Mouse (Mus musculus) heart, postnatal 0 days (tissue): ENCODE measurements around the gene Sh2d1b2. TPM values are rescaled to one million over a fixed set of nuclear protein-coding genes. Genes with fewer than 3 reads are reported as not detected.
A peak's percentile ranks its signal among the peaks of the same experiment; 100 is the strongest.

Experiments
- ATAC-seq: fragments of 200-750 bp; cut with Nextera tagmentation; 2 replicates; pipeline ENCODE4 v1.8.0; 2017; ENCODE audit warnings: low read depth, moderate number of reproducible peaks, moderate library complexity; ENCODE audit not compliant: insufficient read depth
- DNase-seq: peaks from one replicate; pipeline ENCODE4 v3.0.0-alpha.2; 2016; ENCODE audit warnings: low spot score
- H3K27ac ChIP-seq: fragments of 300-500 bp; sonication (generic); 2 replicates; pipeline ENCODE4 v1.5.1; 2014; ENCODE audit warnings: low read depth, mild to moderate bottlenecking
- H3K27me3 ChIP-seq: fragments of 300-500 bp; sonication (generic); 2 replicates; pipeline ENCODE4 v1.6.1; 2014; ENCODE audit warnings: low read length, mixed read lengths; ENCODE audit not compliant: control insufficient read depth, insufficient read depth
- H3K36me3 ChIP-seq: fragments of 300-500 bp; sonication (generic); replicated peaks from 2 replicates; pipeline ENCODE4 v1.6.1; 2014; ENCODE audit warnings: low read length, mixed read lengths; ENCODE audit not compliant: control insufficient read depth, insufficient read depth
- H3K4me1 ChIP-seq: fragments of 300-500 bp; sonication (generic); 2 replicates; pipeline ENCODE4 v1.6.1; 2014; ENCODE audit warnings: antibody characterized with exemption; ENCODE audit not compliant: control insufficient read depth, insufficient read depth
- H3K4me2 ChIP-seq: fragments of 300-500 bp; sonication (generic); 2 replicates; pipeline ENCODE4 v1.6.1; 2014; ENCODE audit warnings: low read depth, mild to moderate bottlenecking, low read length, moderate library complexity
- H3K4me3 ChIP-seq: fragments of 300-500 bp; sonication (generic); 2 replicates; pipeline ENCODE4 v1.5.1; 2014; ENCODE audit warnings: low read depth, low read length
- H3K9ac ChIP-seq: fragments of 300-500 bp; sonication (generic); replicated peaks from 2 replicates; pipeline ENCODE4 v1.6.1; 2014; ENCODE audit warnings: low read depth, low read length, mixed read lengths
- H3K9me3 ChIP-seq: fragments of 300-500 bp; sonication (generic); replicated peaks from 2 replicates; pipeline ENCODE4 v1.6.1; 2016; ENCODE audit warnings: low read length; ENCODE audit not compliant: control insufficient read depth
- CTCF ChIP-seq: IDR thresholded peaks from 2 replicates; pipeline ENCODE4 v1.5.1; 2016; ENCODE audit warnings: antibody characterized with exemption, control low read depth, low read depth
- EP300 ChIP-seq: IDR thresholded peaks from 2 replicates; pipeline ENCODE4 v1.6.1; 2016; ENCODE audit warnings: antibody characterized with exemption, low read depth
- WGBS: fragments of 180-500 bp; shearing (Covaris S2); extraction: QIAGEN DNeasy Blood & Tissue Kit; methylation state at CpG from one replicate; pipeline ENCODE4 v1.1.7; 2014; 5-methylcytosine and 5-hydroxymethylcytosine counted together
- polyA plus RNA-seq: library from polyadenylated mRNA; unstranded; fragments of >200 nt; fragmentation: Nextera tagmentation; extraction: Ambion mirVana; gene quantifications from 2 replicates; pipeline ENCODE4 v1.2.1, GENCODE M21; 2015
- total RNA-seq: library from RNA; depleted of rRNA; stranded (reverse); fragments of >200 nt; gene quantifications from 2 replicates; pipeline ENCODE4 v1.2.3, GENCODE M21; 2014; ENCODE audit warnings: low replicate concordance

Sh2d1b2 gene
- total and polyA plus RNA-seq, 2 experiments from 2014 or later: not detected

DNA sequence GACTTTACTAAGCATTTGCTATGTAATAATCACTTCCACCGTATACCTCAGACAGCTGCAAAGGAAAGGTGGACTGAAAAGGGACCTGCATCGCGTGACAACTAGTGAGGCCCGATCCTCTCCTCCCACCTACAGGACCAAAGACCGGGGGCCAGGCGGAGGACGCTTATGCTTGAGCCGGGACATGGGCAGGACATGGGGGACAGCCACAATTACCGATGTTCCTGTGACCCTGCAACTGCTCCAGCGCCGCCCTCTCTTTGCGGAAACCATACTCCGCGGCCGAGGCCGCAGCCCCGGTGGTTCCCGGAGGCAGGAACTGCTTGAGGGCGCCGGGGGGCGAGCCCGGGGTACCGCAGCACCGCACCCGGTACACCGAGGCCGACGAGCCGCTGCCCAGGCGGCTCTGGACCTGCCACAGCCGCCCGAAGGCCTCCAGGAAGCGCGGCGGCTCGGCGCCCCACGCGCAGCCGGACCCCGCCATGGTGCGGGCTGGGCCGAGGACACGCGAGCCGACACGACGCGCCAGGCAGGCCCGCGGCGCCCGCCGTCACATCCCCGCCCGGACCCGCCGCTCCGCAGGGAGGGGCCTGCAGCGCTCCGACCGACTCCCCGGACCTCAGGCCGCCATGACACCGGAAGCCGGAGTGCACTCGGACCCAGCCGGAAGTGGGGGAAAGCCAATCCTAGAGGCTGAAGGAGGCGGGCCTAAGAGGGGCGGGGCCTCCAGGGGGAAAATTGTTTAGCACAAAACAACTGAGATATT is 17.6 kb upstream of the Sh2d1b2 start, which contains the start of gene Uhmk1:
Gene Uhmk1 (minus strand): TSS at position 641 of the 766 bp plus-strand sequence.
- H3K27ac ChIP-seq: peak within 1 kb of the TSS; percentile 90
- peak within 1 kb of the TSS; percentile 95 for H3K9ac ChIP-seq
- peaks cover 8% of the 10 kb centered on the region; the same call in 1 of the 2 replicates for H3K27me3 ChIP-seq
- ATAC-seq (peak; percentile 98), DNase-seq (peak; percentile 85)
- peak within 1 kb of the TSS; percentile 79 for H3K4me3 ChIP-seq
- H3K9me3 ChIP-seq: no peaks in the 10 kb centered on the region
- peaks cover 18% of the 10 kb centered on the region for H3K36me3 ChIP-seq
- peaks cover 6% of the 10 kb centered on the region; the same call in 1 of the 2 replicates for H3K4me1 ChIP-seq
- WGBS: under 1% methylated on average over 47 of the region's 70 CpGs
- peak within 1 kb of the TSS; percentile 86 for H3K4me2 ChIP-seq
- TF ChIP-seq EP300: no peak
- TF ChIP-seq CTCF: no peak

DNA sequence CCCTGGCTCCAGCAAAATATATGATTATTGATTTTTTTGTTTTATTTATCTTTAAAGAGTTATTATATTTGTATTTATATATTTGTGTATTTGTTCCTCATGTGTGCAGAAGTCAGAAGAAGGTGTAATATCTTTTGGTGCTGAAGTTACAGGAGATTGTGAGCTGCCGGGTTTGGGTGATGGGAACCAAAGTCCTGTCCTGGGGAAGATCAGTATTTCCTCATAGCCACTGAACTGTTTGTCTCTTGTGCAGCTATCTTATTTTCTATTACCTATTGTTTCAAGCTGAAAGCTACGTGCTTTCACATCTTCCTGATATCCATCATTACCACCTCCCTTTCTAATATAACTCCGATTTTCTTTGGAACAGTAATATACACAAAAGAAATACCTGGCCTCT is 17.0 kb upstream of the Sh2d1b2 start:
- TF ChIP-seq CTCF: no peak
- no peaks in the 10 kb centered on the region for H3K9me3 ChIP-seq
- DNase-seq (no peak), ATAC-seq (no peak)
- WGBS: 70% methylated on average over 3 of the region's 3 CpGs
- H3K36me3 ChIP-seq: peaks cover 14% of the 10 kb centered on the region
- H3K27me3 ChIP-seq: peaks cover 8% of the 10 kb centered on the region; the same call in 1 of the 2 replicates
- H3K4me3 ChIP-seq: peak overlapping the region; percentile 79
- H3K9ac ChIP-seq: no peak overlapping the region
- H3K4me2 ChIP-seq: peak overlapping the region; percentile 86
- peaks cover 6% of the 10 kb centered on the region; the same call in 1 of the 2 replicates for H3K4me1 ChIP-seq
- H3K27ac ChIP-seq: peak overlapping the region; percentile 90

DNA sequence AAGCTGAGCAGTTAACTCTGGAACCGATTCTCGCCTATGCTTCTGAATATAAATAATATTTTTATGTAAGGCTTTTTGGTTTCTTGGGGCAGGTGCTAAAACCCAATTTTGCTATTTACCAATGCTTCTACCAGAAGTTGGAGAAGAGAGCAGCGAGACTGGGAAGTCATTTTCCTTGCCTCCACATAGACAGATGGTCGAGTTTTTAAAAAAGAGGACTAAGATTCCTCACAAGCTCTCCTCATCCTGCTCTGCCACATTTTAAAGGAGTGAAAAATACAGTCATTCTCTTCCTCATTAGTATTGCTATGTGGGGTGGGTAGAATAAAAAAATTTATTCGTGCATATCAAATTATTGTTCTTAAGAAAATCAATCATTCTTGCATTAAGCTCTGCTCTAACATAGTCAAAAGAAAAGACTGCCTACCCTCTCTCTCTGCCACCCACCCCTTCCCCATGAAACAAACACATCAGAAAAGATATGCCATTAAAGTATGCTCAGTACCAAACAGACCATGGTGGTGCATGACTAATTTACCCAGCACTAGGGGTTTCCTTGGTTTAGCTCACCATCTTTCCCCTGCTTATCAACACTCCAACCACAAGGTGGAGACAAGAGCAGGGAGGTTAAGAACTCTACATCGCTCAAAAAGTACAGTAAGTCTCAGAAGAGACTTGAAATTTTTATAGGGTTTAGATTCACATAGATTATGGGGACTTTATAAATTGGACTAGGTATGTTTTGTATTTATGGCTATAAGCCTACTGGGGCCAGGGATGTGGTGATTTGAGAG is 14.3 kb upstream of the Sh2d1b2 start:
- Histone ChIP-seq H3K9ac (no peak overlapping the region), H3K4me1 (peaks cover 6% of the 10 kb centered on the region; the same call in 1 of the 2 replicates), H3K27me3 (peaks cover 11% of the 10 kb centered on the region; the same call in 1 of the 2 replicates), H3K4me3 (no peak overlapping the region), H3K9me3 (no peaks in the 10 kb centered on the region), H3K4me2 (no peak overlapping the region), H3K27ac (no peak overlapping the region), H3K36me3 (no peaks in the 10 kb centered on the region)
- DNase-seq (peak; percentile 8), ATAC-seq (no peak)
- peak; percentile 32 for TF ChIP-seq CTCF
- TF ChIP-seq EP300: no peak
- WGBS: 72% methylated on average over 6 of the region's 6 CpGs

DNA sequence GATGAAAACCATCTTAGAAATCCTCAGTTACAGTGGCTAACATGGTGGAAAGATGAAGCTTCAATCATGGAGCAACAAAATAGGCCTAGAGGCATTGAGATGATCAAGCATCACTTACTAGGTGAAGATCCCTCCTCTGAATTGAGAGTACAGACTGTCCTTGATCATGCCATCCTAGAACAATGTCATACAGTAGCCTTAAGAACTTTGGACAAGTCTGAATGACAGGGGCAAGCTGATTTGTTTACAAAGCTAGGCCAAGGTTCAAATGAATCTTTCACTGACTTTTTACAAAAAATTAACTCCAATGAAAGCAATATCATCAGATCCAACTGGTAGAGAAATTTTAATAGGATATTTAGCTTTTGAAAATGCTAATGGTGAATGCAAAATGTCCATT is 12.2 kb upstream of the Sh2d1b2 start:
- peaks cover 11% of the 10 kb centered on the region; the same call in 1 of the 2 replicates for H3K27me3 ChIP-seq
- no peak for ATAC-seq

DNA sequence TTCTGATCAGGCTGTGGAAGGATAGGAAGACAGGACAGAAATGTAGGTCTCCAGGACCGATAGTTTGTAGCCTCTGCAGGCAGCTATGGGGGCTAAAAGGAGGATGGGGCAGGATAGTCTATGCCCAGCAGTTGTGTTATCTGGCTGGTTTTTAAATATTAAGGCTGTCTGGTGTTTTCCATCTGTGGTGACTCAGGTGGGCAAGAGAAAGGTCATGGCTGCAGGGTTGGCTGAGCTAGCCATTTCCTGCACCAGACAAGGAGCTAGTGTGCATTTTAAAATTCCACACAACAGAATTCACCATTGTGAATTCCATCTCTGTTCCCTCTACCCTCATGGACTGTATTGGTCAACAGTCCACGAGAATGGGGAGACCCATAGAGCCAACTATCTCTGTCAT is 9.3 kb upstream of the Sh2d1b2 start:
- Histone ChIP-seq H3K4me1 (no peaks in the 10 kb centered on the region), H3K4me2 (no peak overlapping the region), H3K36me3 (no peaks in the 10 kb centered on the region), H3K9ac (no peak overlapping the region), H3K27me3 (0 out of 2 replicates have a peak, but pooled peaks cover 3% of the 10 kb centered on the region), H3K4me3 (no peak overlapping the region), H3K9me3 (no peaks in the 10 kb centered on the region), H3K27ac (no peak overlapping the region)
- ATAC-seq (no peak), DNase-seq (no peak)
- TF ChIP-seq EP300 (no peak), CTCF (no peak)
- 65% methylated on average over 2 of the region's 2 CpGs for WGBS

More for the DNA sequence above, 12.2 kb upstream of the Sh2d1b2 start:
- Histone ChIP-seq H3K27ac (no peak overlapping the region), H3K4me3 (no peak overlapping the region), H3K36me3 (no peaks in the 10 kb centered on the region), H3K4me1 (no peaks in the 10 kb centered on the region), H3K9ac (no peak overlapping the region), H3K9me3 (no peaks in the 10 kb centered on the region), H3K4me2 (no peak overlapping the region)
- DNase-seq: no peak
- no peak for TF ChIP-seq CTCF
- no peak for TF ChIP-seq EP300
